Mouse (Mus musculus): ENCODE measurements around the gene Scfd2.

Scfd2 gene

GRCm38 (mm10) chr5:74240926-74241680 lies 290.5 kb downstream of the Scfd2 start:
- DNase-seq (ENCODE audit: low spot score), result no peak

GRCm38 (mm10) chr5:74240298-74240697 lies 291.3 kb downstream of the Scfd2 start:
- DNase-seq (ENCODE audit: low spot score), result no peak

- no peak for DNase-seq (ENCODE audit: low spot score)
Measured at GRCm38 (mm10) chr5:74239369-74239768, 292.2 kb downstream of the Scfd2 start.

GRCm38 (mm10) chr5:74233808-74234207 lies 297.8 kb downstream of the Scfd2 start:
- DNase-seq (ENCODE audit: low spot score), result no peak

GRCm38 (mm10) chr5:74230525-74230924 lies 301.0 kb downstream of the Scfd2 start:
- no peak for DNase-seq (ENCODE audit: low spot score)

- no peak for DNase-seq (ENCODE audit: low spot score)
Measured at GRCm38 (mm10) chr5:74229775-74230413, 301.7 kb downstream of the Scfd2 start.

GRCm38 (mm10) chr5:74228938-74229337 lies 302.6 kb downstream of the Scfd2 start:
- DNase-seq (ENCODE audit: low spot score), result no peak

GRCm38 (mm10) chr5:74227352-74227751 lies 304.2 kb downstream of the Scfd2 start:
- no peak for DNase-seq (ENCODE audit: low spot score)

GRCm38 (mm10) chr5:74226183-74226582 lies 305.4 kb downstream of the Scfd2 start:
- DNase-seq (ENCODE audit: low spot score), result no peak

GRCm38 (mm10) chr5:74224480-74224879 lies 307.1 kb downstream of the Scfd2 start:
- no peak for DNase-seq (ENCODE audit: low spot score)

GRCm38 (mm10) chr5:74222626-74223025 lies 308.9 kb downstream of the Scfd2 start:
- DNase-seq (ENCODE audit: low spot score), result no peak

GRCm38 (mm10) chr5:74218524-74218923 lies 313.0 kb downstream of the Scfd2 start:
- DNase-seq (ENCODE audit: low spot score), result no peak

- no peak for DNase-seq (ENCODE audit: low spot score)
Measured at GRCm38 (mm10) chr5:74215125-74215524, 316.4 kb downstream of the Scfd2 start.

- DNase-seq (ENCODE audit: low spot score), result no peak
Measured at GRCm38 (mm10) chr5:74214501-74215110, 317.0 kb downstream of the Scfd2 start.

GRCm38 (mm10) chr5:74211346-74211745 lies 320.2 kb downstream of the Scfd2 start:
- no peak for DNase-seq (ENCODE audit: low spot score)

- DNase-seq (ENCODE audit: low spot score), result no peak
Measured at GRCm38 (mm10) chr5:74209640-74210039, 321.9 kb downstream of the Scfd2 start.

- DNase-seq (ENCODE audit: low spot score), result no peak
Measured at GRCm38 (mm10) chr5:74208438-74208837, 323.1 kb downstream of the Scfd2 start.

- DNase-seq (ENCODE audit: low spot score), result no peak
Measured at GRCm38 (mm10) chr5:74207209-74207608, 324.4 kb downstream of the Scfd2 start.

- no peak for DNase-seq (ENCODE audit: low spot score)
Measured at GRCm38 (mm10) chr5:74206649-74207048, 324.9 kb downstream of the Scfd2 start.

GRCm38 (mm10) chr5:74206038-74206437 lies 325.5 kb downstream of the Scfd2 start:
- DNase-seq (ENCODE audit: low spot score), result no peak

GRCm38 (mm10) chr5:74205509-74205908 lies 326.1 kb downstream of the Scfd2 start:
- no peak for DNase-seq (ENCODE audit: low spot score)

GRCm38 (mm10) chr5:74204465-74204864 lies 327.1 kb downstream of the Scfd2 start:
- no peak for DNase-seq (ENCODE audit: low spot score)

- no peak for DNase-seq (ENCODE audit: low spot score)
Measured at GRCm38 (mm10) chr5:74202515-74202914, 329.0 kb downstream of the Scfd2 start.
